Mouse (Mus musculus) CH12.LX (cell line): Measurements from ENCODE around the gene Poc1b. TPM values are rescaled to one million over a fixed set of nuclear protein-coding genes. Genes with fewer than 3 reads are reported as not detected.
A peak's percentile ranks its signal among the peaks of the same experiment; 100 is the strongest.

Experiments
- DNase-seq: peaks from one replicate; pipeline ENCODE4 v3.0.0-alpha.2; 2013; ENCODE audit errors: extremely low read depth
- H3K27ac ChIP-seq: 2 replicates; pipeline ENCODE4 v1.5.1; 2012; ENCODE audit warnings: low read depth, mild to moderate bottlenecking, control low read depth, moderate library complexity; ENCODE audit not compliant: insufficient read depth
- H3K27me3 ChIP-seq: replicated peaks from 2 replicates; pipeline ENCODE3; 2012; ENCODE audit warnings: inconsistent platforms
- H3K36me3 ChIP-seq, 2 experiments: replicated peaks in 1 of 2; 2 replicates each; pipeline versions ENCODE3 to v1.6.1; 2012; ENCODE audit warnings: inconsistent platforms in 1 of 2, low read length in 1 of 2, mild to moderate bottlenecking in 1 of 2, mixed read lengths in 1 of 2, moderate library complexity in 1 of 2; ENCODE audit not compliant: control insufficient read depth in 1 of 2, insufficient read depth in 1 of 2
- H3K4me1 ChIP-seq, 2 experiments: 2 replicates each; pipeline ENCODE4 v1.6.1; 2012; ENCODE audit warnings: inconsistent platforms in 1 of 2, moderate library complexity in 1 of 2; ENCODE audit not compliant: insufficient read depth in 2 of 2, control insufficient read depth in 1 of 2
- H3K4me2 ChIP-seq: 2 replicates; pipeline ENCODE4 v1.6.1; 2012; ENCODE audit warnings: low read depth, mild to moderate bottlenecking, control low read depth; ENCODE audit not compliant: poor library complexity, insufficient read depth, severe bottlenecking
- H3K4me3 ChIP-seq, 3 experiments: fragments of 150-350 bp in 1 of 3; sonication (generic) in 1 of 3; replicated peaks in 1 of 3; 2 replicates each; pipeline versions ENCODE3 to v1.5.1; 2011 to 2012; ENCODE audit warnings: low read depth in 2 of 3, low read length in 2 of 3, mild to moderate bottlenecking in 2 of 3, moderate library complexity in 2 of 3, control low read depth in 1 of 3, improper control_type of control experiment in 1 of 3, inconsistent platforms in 1 of 3, mixed read lengths in 1 of 3; ENCODE audit not compliant: poor library complexity in 1 of 3
- H3K79me2 ChIP-seq: replicated peaks from 2 replicates; pipeline ENCODE4 v1.6.1; 2012; ENCODE audit warnings: mild to moderate bottlenecking, moderate library complexity; ENCODE audit not compliant: control insufficient read depth, poor library complexity, insufficient read depth, severe bottlenecking; ENCODE audit errors: extremely low read depth
- H3K9ac ChIP-seq: 2 replicates; pipeline ENCODE4 v1.6.1; 2012; ENCODE audit warnings: low read depth, mild to moderate bottlenecking, control low read depth, moderate library complexity; ENCODE audit not compliant: insufficient read depth
- H3K9me3 ChIP-seq: replicated peaks from 2 replicates; pipeline ENCODE3; 2012; ENCODE audit warnings: low read length, inconsistent platforms, mixed read lengths
- CHD1 ChIP-seq: IDR thresholded peaks from 2 replicates; pipeline ENCODE4 v1.6.1; 2012; ENCODE audit warnings: low read depth, low read length, improper control_type of control experiment, inconsistent platforms
- CTCF ChIP-seq, 2 experiments: IDR thresholded peaks in 1 of 2; conservative IDR thresholded peaks in 1 of 2; 2 replicates each; pipeline ENCODE4 v1.5.1; 2011 to 2012; ENCODE audit warnings: low read depth in 2 of 2, low read length in 2 of 2, improper control_type of control experiment in 1 of 2, inconsistent platforms in 1 of 2, mild to moderate bottlenecking in 1 of 2, moderate library complexity in 1 of 2
- ETS1 ChIP-seq: conservative IDR thresholded peaks from 2 replicates; pipeline ENCODE4 v1.6.1; 2012; ENCODE audit warnings: low read depth, mild to moderate bottlenecking, inconsistent platforms, low read length, improper control_type of control experiment, moderate library complexity
- IRF4 ChIP-seq: IDR thresholded peaks from 2 replicates; pipeline ENCODE4 v1.6.1; 2014; ENCODE audit warnings: low read depth, mild to moderate bottlenecking, inconsistent platforms, low read length, improper control_type of control experiment
- JUN ChIP-seq: IDR thresholded peaks from 2 replicates; pipeline ENCODE4 v1.6.1; 2011; ENCODE audit warnings: low read depth, mild to moderate bottlenecking, low read length, improper control_type of control experiment, moderate library complexity; ENCODE audit not compliant: insufficient read depth
- MAX ChIP-seq: IDR thresholded peaks from 2 replicates; pipeline ENCODE4 v1.6.1; 2011; ENCODE audit warnings: low read length, improper control_type of control experiment
- MXI1 ChIP-seq: IDR thresholded peaks from 2 replicates; pipeline ENCODE4 v1.6.1; 2011; ENCODE audit warnings: mild to moderate bottlenecking, low read depth, low read length, improper control_type of control experiment
- NRF1 ChIP-seq: IDR thresholded peaks from 2 replicates; pipeline ENCODE4 v1.6.1; 2014; ENCODE audit warnings: low read depth, mild to moderate bottlenecking, inconsistent platforms, low read length, improper control_type of control experiment, moderate library complexity
- POLR2A ChIP-seq: IDR thresholded peaks from 2 replicates; pipeline ENCODE4 v1.6.1; 2011; ENCODE audit warnings: low read depth, mild to moderate bottlenecking, improper control_type of control experiment, low read length
- POLR2AphosphoS2 ChIP-seq: IDR thresholded peaks from 2 replicates; pipeline ENCODE4 v1.6.1; 2011; ENCODE audit warnings: low read depth, low read length, improper control_type of control experiment
- RAD21 ChIP-seq: IDR thresholded peaks from 2 replicates; pipeline ENCODE4 v1.6.1; 2011; ENCODE audit warnings: low read depth, mild to moderate bottlenecking, low read length, improper control_type of control experiment, moderate library complexity
- SIN3A ChIP-seq: IDR thresholded peaks from 2 replicates; pipeline ENCODE4 v1.6.1; 2012; ENCODE audit warnings: low read length, improper control_type of control experiment, inconsistent platforms
- SMC3 ChIP-seq: IDR thresholded peaks from 2 replicates; pipeline ENCODE4 v1.6.1; 2011; ENCODE audit warnings: low read depth, low read length, improper control_type of control experiment
- TBP ChIP-seq: conservative IDR thresholded peaks from 2 replicates; pipeline ENCODE4 v1.6.1; 2011; ENCODE audit warnings: low read depth, low read length, improper control_type of control experiment
- TCF12 ChIP-seq: IDR thresholded peaks from 2 replicates; pipeline ENCODE4 v1.6.1; 2014; ENCODE audit warnings: low read depth, mild to moderate bottlenecking, inconsistent platforms, low read length, improper control_type of control experiment
- USF2 ChIP-seq: conservative IDR thresholded peaks from 2 replicates; pipeline ENCODE4 v1.6.1; 2011; ENCODE audit warnings: low read depth, low read length, improper control_type of control experiment
- ZKSCAN1 ChIP-seq: IDR thresholded peaks from 2 replicates; pipeline ENCODE4 v1.6.1; 2012; ENCODE audit warnings: low read depth, inconsistent platforms, low read length, improper control_type of control experiment, borderline replicate concordance
- ZNF384 ChIP-seq: IDR thresholded peaks from 2 replicates; pipeline ENCODE4 v1.6.1; 2012; ENCODE audit warnings: low read depth, low read length, improper control_type of control experiment, inconsistent platforms
- dilution Hi-C: fragments of 300-500 bp; cut with MboI; formaldehyde crosslinking; loops from 2 replicates; pipeline ENCODE4 v1.14.3; 2020; ENCODE audit warnings: low sequenced_read_pairs; ENCODE audit not compliant: extremely low pct_unique_long_range_greater_than_20kb, extremely low pct_ligation_motif_present
- in situ Hi-C: fragments of 300-500 bp; cut with MboI; formaldehyde crosslinking; loops from 3 replicates; pipeline ENCODE4 v1.14.3; 2019; ENCODE audit warnings: low sequenced_read_pairs, low pct_ligation_motif_present, low pct_unique_long_range_greater_than_20kb, mixed read lengths
- polyA plus RNA-seq: library from polyadenylated mRNA; unstranded; fragments of >175 nt; gene quantifications from 2 replicates; pipeline ENCODE4 v1.2.1, GENCODE M21; 2012; ENCODE audit warnings: low read depth; ENCODE audit not compliant: insufficient read length
- total RNA-seq, 2 experiments: library from RNA; depleted of rRNA; stranded (reverse); fragments of 300-350 nt in 1 of 2; fragments of >200 nt in 1 of 2; gene quantifications; 2 replicates each; pipeline ENCODE4 v1.2.3; 2012 to 2014

The Poc1b gene
- total and polyA plus RNA-seq, 3 experiments: 3.8 to 18.2 (median 5.6) TPM

DNA sequence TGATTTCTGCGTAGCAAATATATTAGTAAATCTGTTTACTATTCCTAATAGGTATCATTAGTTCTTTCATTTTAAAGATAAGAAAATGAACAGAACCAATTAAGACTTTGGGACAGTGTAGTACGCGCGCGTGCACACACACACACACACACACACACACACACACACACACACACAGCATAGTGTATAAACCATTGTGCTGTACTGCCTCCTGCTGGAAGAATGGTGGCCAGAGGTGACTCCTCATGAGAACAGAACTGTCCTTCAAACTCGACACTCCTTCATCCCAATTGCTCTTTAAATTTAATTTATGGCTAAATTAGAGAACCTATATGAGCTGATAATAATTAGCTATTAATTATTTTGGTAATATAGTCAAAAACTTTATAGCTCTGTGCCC is 45.2 kb downstream of the Poc1b start:
- H3K9me3 ChIP-seq: no peaks in the 10 kb centered on the region
- no peak for DNase-seq
- no peak overlapping the region for H3K27ac ChIP-seq
- H3K79me2 ChIP-seq: no peaks in the 10 kb centered on the region; the same call in 1 of the 2 replicates
- H3K27me3 ChIP-seq: no peaks in the 10 kb centered on the region
- in situ Hi-C loops: no loop called here
- peaks cover 5 to 44% of the 10 kb centered on the region in 2 experiments for H3K36me3 ChIP-seq
- H3K9ac ChIP-seq: no peak overlapping the region
- dilution Hi-C loops: no loop called here
- H3K4me3 ChIP-seq: no peak overlapping the region
- TF ChIP-seq TCF12 (no peak), ETS1 (no peak), RAD21 (peak; percentile 60), CTCF (conservative IDR thresholded peaks at IDR 0.05 in 1 of 2, IDR thresholded peaks at IDR 0.05 in 1 of 2; ENCODE audit: low read depth in 2 of 2, low read length in 2 of 2) (peak; percentile 23 to 62; a peak in 2 of 4 replicates), SMC3 (peak; percentile 50), TBP (no peak)
- TF ChIP-seq, all 38 proteins: peak for 3
- no peak overlapping the region for H3K4me2 ChIP-seq
- H3K4me1 ChIP-seq: no peaks in the 10 kb centered on the region

- Histone ChIP-seq H3K4me2 (no peak overlapping the region), H3K36me3 (peaks cover 5 to 47% of the 10 kb centered on the region in 2 experiments), H3K9me3 (no peaks in the 10 kb centered on the region), H3K27me3 (no peaks in the 10 kb centered on the region), H3K9ac (no peak overlapping the region), H3K4me1 (no peaks in the 10 kb centered on the region), H3K27ac (no peak overlapping the region), H3K4me3 (no peak overlapping the region), H3K79me2 (no peaks in the 10 kb centered on the region; the same call in 1 of the 2 replicates)
- no peak for TF ChIP-seq ZNF384
- TF ChIP-seq NRF1: no peak
- TF ChIP-seq POLR2A: no peak
- TF ChIP-seq POLR2AphosphoS2: no peak
- TF ChIP-seq CHD1: no peak
- no peak for TF ChIP-seq SIN3A
- TF ChIP-seq MAX: no peak
- no peak for TF ChIP-seq MXI1
- TF ChIP-seq RAD21: no peak
- no peak for TF ChIP-seq ZKSCAN1
- TF ChIP-seq IRF4: no peak
- no peak for TF ChIP-seq USF2
- TF ChIP-seq JUN: no peak
- no peak for TF ChIP-seq TCF12
- no peak for DNase-seq
- dilution Hi-C loops (no loop called here), in situ Hi-C loops (no loop called here)
Observed at GRCm38 (mm10) chr10:99154635-99155034, 47.8 kb downstream of the Poc1b start.
